Mouse (Mus musculus): ENCODE data around the gene Cct7. TPM values are rescaled to one million over a fixed set of nuclear protein-coding genes. Genes with fewer than 3 reads are reported as not detected.
"Not testable (repeated sequence)": the region's sequence is repeated elsewhere in the genome, so short reads cannot be mapped to it uniquely, and the experiment has no call there.

Gene Cct7
- 100 to 1,000 TPM; 127 to 131 TPM for total RNA-seq (2021)
- long read RNA-seq, experiment 1, transcript Cct7-201 (12 exons, 2,441 nt), result major isoform, 318 of 335 reads
- long read RNA-seq, experiment 1, partial matches to known transcripts, result 12 of 335 reads
- long read RNA-seq, experiment 1, other reads (novel, unspliced or antisense), result 5 of 335 reads
- long read RNA-seq, experiment 2, transcript Cct7-201 (12 exons, 2,441 nt), result major isoform, 276 of 301 reads
- long read RNA-seq, experiment 2, partial matches to known transcripts, result 20 of 301 reads
- long read RNA-seq, experiment 2, other reads (novel, unspliced or antisense), result 5 of 301 reads

- DNase-seq (ENCODE audit: low spot score), result peak; percentile 99
These were observed at the start of gene Cct7 for GRCm38 (mm10) chr6:85450697-85451663. Cct7 (plus strand) TSS chr6:85451514.

GRCm38 (mm10) chr6:85402613-85403012 lies 48.7 kb upstream of the Cct7 start:
- DNase-seq (ENCODE audit: low spot score), result no peak

GRCm38 (mm10) chr6:85403039-85403438 lies 48.3 kb upstream of the Cct7 start:
- DNase-seq (ENCODE audit: low spot score), result no peak

GRCm38 (mm10) chr6:85409003-85409402 lies 42.3 kb upstream of the Cct7 start:
- DNase-seq (ENCODE audit: low spot score), result no peak

GRCm38 (mm10) chr6:85410771-85411273 lies 40.5 kb upstream of the Cct7 start:
- peak; percentile 15 for DNase-seq (ENCODE audit: low spot score)

- DNase-seq (ENCODE audit: low spot score), result no peak
These were observed 35.5 kb upstream of the Cct7 start for GRCm38 (mm10) chr6:85415829-85416228.

- DNase-seq (ENCODE audit: low spot score), result no peak
These were observed 32.2 kb upstream of the Cct7 start for GRCm38 (mm10) chr6:85419150-85419549.

- DNase-seq (ENCODE audit: low spot score), result no peak
These were observed 27.4 kb upstream of the Cct7 start, which contains the start of gene Noto for GRCm38 (mm10) chr6:85423836-85424379. Noto (plus strand) TSS chr6:85423886.

GRCm38 (mm10) chr6:85431274-85431841 lies 20.0 kb upstream of the Cct7 start:
- DNase-seq (ENCODE audit: low spot score), result no peak

- DNase-seq (ENCODE audit: low spot score), result peak; percentile 90
These were observed 19.4 kb upstream of the Cct7 start, which contains the start of gene Smyd5 for GRCm38 (mm10) chr6:85431842-85432431. Smyd5 (plus strand) TSS chr6:85431989.

GRCm38 (mm10) chr6:85433865-85434264 lies 17.4 kb upstream of the Cct7 start:
- no peak for DNase-seq (ENCODE audit: low spot score)

- no peak for DNase-seq (ENCODE audit: low spot score)
These were observed 15.1 kb upstream of the Cct7 start for GRCm38 (mm10) chr6:85436204-85436603.

GRCm38 (mm10) chr6:85436631-85437030 lies 14.7 kb upstream of the Cct7 start:
- no peak for DNase-seq (ENCODE audit: low spot score)

GRCm38 (mm10) chr6:85441142-85441541 lies 10.2 kb upstream of the Cct7 start:
- DNase-seq (ENCODE audit: low spot score), result no peak

- no peak for DNase-seq (ENCODE audit: low spot score)
These were observed 7.7 kb upstream of the Cct7 start for GRCm38 (mm10) chr6:85443488-85444233.

GRCm38 (mm10) chr6:85444266-85444965 lies 6.9 kb upstream of the Cct7 start:
- DNase-seq (ENCODE audit: low spot score), result no peak

- DNase-seq (ENCODE audit: low spot score), result peak; percentile 47
These were observed 6.0 kb upstream of the Cct7 start for GRCm38 (mm10) chr6:85445286-85445685.

- no peak for DNase-seq (ENCODE audit: low spot score)
These were observed 4.0 kb upstream of the Cct7 start for GRCm38 (mm10) chr6:85447351-85447750.

- DNase-seq (ENCODE audit: low spot score), result not testable (repeated sequence)
These were observed 1.2 kb upstream of the Cct7 start for GRCm38 (mm10) chr6:85450140-85450539.
